Mouse (Mus musculus): ENCODE measurements around the gene Rnps1.
A peak's percentile ranks its signal among the peaks of the same experiment; 100 is the strongest.

Rnps1 gene

DNA sequence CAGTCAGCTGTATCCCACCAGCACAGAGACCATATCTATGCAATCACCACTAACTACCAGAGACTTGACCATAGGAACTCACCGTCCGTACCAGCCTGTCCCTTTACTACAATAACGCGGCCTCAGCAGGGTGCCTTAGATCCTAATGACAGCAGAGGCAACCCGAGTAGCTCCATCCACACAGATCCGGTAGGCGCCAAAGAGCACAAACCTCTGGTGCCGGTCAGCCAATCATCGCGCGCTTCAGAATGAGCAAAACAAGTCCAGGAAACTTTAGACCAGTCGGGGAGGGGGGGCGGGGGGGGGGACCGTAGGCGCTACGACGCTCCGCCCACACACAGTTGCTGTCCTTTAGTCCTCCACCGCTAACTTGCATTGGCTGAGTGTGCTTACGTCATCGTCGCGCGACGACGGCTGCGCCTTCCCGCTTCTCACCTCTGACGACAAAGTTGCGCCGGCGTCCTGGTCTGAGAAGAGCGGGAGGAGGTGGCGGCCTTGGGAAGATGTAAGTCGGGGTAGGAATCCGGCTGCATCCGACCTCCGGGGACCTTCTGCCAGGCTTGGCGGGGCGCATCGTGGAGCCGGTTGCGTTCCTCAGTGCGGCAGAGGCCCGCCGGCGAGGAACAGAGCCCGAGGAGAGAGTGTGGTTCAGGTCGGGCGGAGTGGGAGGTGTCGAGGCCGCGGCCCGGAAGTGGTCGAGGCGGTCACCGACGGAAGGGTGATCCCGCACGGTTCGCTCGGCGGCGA, at the start of gene Rnps1:
Gene Rnps1, plus strand, starts transcription at position 336 of the 747 bp plus-strand sequence.
- TF ChIP-seq GATA4 (IDR thresholded peaks at IDR 0.05; ENCODE audit: insufficient replicate concordance, low read length), result no peak; the same call in 1 of the 2 replicates

DNA sequence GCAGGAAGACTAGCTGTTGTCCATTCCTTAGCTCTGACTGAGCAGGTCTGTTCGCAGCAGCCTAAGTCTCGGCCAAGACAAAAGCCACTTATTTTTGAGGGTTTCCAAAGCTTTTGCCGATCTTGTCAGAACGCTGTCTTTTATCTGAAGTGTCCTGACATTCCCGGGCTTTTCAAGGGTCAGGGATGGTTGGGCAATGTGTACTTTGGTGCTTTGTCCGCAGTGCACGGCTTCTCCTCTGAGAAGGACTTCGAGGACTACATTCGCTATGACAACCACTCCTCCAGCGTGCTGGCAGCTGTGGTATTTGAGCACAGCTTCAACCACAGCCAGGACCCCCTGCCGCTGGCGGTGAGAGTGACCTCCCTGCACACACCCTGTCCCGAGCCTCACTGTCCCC, 48.5 kb upstream of the Rnps1 start:
- TF ChIP-seq GATA4 (IDR thresholded peaks at IDR 0.05; ENCODE audit: insufficient replicate concordance, low read length), result no peak

DNA sequence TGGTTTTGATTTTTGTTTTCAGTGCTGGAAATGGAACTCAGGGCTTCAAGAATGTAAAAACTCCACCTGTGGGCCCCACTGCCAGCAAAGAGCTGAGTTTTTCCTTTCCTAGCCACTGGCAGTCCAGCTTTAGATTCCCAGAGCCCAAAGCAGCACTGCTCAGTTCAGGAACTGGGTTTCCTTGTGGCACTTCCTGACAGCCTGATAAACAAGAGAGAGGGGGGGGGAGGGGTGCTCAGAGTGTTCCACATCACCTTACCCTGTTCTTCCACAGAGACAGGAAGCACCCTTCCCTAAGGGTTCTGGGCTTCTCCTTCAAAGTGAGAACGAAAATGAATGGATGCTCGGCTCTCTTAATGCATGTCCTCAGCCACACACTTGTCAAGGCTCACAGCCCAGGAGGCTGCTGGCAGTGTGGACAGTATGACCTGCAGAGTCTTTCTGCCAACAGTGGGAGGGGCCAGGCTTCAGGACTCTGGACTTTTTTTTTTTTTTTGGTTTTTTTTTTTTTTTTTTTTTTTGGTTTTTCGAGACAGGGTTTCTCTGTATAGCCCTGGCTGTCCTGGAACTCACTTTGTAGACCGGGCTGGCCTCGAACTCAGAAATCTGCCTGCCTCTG, 39.2 kb upstream of the Rnps1 start:
- peak; percentile 32; the same call in 1 of the 2 replicates for TF ChIP-seq GATA4 (IDR thresholded peaks at IDR 0.05; ENCODE audit: insufficient replicate concordance, low read length)

DNA sequence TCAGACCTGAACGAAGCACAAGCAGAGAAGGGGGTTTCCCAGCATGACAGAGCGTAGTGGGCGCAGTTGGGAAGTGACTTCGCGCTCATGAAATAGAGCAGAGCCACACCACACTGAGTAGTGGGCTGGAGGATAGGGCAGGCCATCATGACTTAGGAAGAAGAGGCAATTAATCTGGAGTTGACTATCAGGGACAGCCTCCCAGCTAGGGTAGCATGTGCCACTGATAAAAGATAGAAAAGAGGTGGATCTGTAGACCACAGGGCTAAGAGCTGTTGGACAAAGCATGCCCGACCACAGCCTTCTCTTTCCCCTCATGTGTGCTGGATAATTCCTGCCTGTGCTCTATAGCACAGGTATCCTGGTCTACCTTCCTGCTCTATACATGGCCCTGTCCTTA, 38.5 kb upstream of the Rnps1 start:
- no peak for TF ChIP-seq GATA4 (IDR thresholded peaks at IDR 0.05; ENCODE audit: insufficient replicate concordance, low read length)

DNA sequence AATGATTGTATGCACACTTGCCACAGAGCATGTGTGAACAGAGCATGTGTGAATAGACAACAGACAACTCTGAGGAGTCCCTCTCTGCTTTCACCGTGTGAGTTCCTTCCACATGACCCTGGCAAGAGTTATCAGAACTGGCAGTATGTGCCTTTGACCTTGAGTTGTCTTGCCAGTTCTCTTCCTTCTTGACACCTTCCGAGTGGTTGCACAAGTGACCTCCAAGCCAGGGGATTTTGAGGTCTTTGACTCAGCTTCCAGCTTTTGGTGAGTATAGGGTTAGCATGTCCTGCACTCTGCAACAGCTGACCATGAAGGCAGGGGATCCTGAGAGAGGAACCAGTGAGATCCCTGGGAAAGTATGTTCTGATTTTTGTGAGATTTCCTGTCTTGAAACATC, 35.9 kb upstream of the Rnps1 start:
- no peak for TF ChIP-seq GATA4 (IDR thresholded peaks at IDR 0.05; ENCODE audit: insufficient replicate concordance, low read length)

DNA sequence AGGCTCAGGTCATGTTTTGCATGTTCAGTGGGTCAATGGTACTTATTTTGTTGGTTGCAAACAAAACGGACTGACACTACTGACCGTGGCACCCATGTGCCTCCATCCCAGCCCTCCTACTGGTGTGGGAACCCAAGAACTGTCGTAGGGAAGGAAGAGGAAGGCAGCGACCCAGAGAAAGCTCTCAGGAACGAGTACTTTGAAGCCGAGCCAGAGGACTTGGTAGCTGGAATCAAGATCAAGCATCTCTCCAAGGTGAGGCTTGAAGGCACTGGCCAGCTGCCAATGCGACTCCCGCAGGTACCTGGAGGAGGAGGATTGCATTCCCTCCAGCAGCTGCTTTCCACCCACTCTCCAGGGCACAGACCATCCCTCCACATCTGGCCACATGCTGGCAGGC, 30.6 kb upstream of the Rnps1 start:
- TF ChIP-seq GATA4 (IDR thresholded peaks at IDR 0.05; ENCODE audit: insufficient replicate concordance, low read length), result no peak

DNA sequence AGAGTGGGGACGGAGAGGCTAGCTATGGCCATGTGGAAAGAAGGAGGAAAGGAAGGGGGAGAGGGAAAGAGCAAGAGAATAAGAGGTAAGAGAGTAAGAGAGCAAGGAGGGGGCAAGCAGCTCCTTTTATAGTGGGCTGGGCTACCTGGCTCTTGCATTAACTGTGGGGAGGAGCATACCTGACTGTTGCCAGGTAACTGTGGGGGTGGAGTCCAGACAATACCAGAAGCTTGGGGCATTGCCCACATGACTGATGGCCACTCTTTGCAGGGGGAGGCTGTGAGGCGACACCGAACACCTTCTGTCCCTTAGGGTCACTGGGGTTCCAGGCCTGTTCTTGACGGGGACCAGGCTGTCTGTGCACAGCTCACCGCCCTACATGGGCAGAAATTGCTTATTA, 25.7 kb upstream of the Rnps1 start:
- TF ChIP-seq GATA4 (IDR thresholded peaks at IDR 0.05; ENCODE audit: insufficient replicate concordance, low read length), result no peak

DNA sequence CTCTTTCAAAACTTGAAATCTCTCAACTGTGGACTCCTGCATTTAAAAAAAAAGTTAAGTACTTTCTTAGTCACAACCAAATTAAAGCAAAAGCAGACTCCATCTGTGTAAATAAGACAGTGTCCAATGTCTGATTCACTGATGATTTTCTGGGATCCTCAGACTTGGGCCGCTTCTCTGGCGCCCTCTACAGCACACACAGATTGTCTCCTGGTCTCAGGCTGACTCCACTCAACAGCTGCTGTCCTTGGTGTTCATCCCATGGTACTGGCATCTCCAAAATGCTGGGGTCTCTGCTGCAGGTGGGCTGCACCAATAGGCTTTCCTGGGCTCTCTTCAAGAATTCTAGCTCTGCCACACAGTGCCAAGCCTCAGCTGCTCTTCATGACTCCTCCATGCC, 24.5 kb upstream of the Rnps1 start:
- no peak for TF ChIP-seq GATA4 (IDR thresholded peaks at IDR 0.05; ENCODE audit: insufficient replicate concordance, low read length)

DNA sequence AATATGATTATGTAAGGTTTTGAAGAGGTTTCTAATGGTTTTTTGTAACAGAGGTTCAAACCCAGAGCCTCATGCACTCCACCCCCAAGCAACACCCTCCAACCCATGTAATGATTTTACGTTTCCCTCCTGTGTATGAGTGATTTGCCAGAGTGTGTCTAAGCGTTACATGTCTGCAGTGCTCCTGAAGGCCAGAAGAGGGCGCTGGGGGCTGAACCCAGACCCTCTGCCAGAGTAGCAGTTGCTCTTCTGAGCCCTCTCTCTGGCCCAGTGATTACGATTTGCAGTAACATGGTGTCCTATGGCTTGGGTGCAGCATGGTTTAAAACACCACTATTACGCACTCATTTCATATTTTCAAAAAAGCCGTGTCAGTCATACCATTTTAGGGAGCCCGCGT, 23.2 kb upstream of the Rnps1 start:
- no peak for TF ChIP-seq GATA4 (IDR thresholded peaks at IDR 0.05; ENCODE audit: insufficient replicate concordance, low read length)

DNA sequence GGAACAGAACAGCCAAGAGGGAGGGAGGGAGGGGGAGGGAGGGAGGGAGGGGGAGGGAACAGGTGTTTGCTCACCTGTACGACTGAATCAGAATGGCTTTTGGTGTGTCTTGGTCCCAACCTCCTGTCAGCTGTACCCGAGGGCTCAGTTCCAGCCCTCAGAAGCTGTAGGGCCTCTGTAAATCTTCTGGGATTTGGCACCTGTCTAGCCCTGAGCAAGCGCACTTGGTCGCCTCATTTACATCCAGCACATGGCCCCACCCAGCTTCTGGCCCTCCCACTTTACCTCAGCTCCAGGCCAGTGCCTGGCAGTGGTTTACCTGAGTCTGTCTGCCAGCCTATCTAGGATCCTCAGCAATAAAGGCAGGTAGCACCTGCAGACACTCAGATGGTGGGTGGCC, 20.8 kb upstream of the Rnps1 start:
- TF ChIP-seq GATA4 (IDR thresholded peaks at IDR 0.05; ENCODE audit: insufficient replicate concordance, low read length), result no peak

DNA sequence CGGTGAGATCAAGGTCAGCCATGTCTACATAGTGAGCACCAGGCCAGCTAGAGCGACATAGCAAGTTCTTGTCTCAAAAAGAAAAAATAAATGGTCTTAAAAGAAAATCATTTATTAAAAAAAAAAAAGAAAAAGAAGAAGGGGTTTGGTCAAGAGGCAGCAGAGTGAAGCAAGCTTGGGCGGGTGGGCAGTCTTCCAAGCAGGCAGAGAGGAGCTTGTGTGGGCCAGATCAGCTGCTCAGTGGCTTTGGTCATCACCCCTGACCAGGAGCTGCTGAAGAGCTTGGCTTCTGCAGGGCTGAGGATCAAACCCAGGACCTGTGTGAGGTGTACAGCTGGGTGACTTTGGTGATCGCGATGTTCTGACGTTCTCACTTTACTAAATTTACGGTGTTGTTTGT, 19.9 kb upstream of the Rnps1 start:
- TF ChIP-seq GATA4 (IDR thresholded peaks at IDR 0.05; ENCODE audit: insufficient replicate concordance, low read length), result no peak

DNA sequence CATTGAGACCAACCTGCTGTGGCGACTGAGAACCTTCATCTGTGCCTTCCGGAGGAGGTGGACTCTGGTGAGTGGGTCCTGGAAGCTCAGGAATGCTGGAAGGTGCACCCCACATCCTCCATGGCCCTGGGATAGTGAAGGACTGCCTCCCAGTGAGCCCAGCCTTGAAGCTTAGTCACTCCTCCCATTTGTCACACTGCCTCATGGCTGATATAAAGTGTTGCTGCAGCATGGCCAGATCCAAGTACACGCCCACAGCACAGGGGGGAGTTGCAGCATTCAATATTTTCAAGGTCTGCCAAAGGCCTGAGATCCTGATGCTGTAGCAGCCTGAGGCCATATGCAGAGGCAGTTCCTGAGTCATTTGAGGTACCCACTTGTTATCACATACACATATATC, 12.0 kb upstream of the Rnps1 start:
- no peak for TF ChIP-seq GATA4 (IDR thresholded peaks at IDR 0.05; ENCODE audit: insufficient replicate concordance, low read length)

DNA sequence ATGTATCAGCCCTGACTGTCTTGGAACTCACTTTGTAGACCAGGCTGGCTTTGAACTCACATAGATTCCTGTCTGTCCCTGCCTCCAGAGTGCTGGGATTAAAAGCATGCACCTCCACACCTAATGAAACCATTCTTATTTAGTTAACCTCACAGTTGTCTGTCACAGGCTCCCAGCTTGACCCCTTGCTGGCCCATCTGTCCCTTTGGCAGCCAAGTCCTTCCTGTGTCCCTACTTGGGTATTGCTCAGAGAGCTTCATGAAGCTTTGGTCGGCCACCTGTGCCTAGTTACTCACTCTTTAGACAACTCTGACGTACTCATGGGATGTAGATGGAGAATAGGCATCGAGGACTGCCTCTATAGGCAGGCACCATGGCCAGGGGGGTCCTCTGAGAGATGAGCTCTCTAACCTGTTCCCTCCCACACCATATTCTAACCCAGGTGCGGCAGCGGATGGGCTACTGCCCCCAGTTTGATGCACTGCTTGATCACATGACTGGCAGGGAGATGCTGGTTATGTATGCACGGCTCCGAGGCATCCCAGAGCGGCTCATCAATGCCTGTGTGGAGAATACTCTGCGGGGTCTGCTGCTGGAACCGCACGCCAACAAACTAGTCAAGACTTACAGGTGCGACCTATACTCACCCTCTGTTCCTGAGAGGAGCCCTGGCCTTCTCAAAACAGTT, 7.1 kb upstream of the Rnps1 start:
- TF ChIP-seq GATA4 (IDR thresholded peaks at IDR 0.05; ENCODE audit: insufficient replicate concordance, low read length), result no peak

DNA sequence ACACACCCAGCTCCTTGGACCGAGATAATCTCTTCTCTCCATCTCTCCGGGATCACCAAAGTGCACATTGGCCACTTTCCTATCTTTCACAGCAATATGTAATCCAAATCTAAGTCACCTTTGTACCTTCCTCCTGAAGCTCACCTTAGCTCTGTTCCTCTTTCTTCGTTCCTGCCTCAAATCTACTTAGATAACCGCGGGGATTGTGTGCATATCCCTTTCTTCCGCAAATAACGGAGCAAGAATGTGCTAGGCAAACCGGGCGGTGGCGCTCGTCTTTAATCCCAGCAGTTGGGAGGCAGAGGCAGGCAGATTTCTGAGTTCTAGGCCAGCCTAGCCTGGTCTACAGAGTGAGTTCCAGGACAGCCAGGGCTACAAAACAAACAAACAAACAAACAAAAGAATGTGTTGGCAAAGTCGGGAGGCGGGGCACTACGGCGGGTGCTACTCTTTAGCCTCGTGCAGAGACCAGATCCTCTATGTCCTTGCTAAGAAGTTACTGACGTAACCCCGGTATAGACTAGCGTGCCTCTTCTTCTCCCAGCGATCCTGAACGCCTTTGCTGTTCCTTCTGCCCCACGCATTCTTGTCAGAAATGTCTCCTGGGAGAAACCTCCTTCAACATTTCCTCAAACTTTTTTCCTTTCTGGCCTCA, 681 bp upstream of the Rnps1 start:
- no peak for TF ChIP-seq GATA4 (IDR thresholded peaks at IDR 0.05; ENCODE audit: insufficient replicate concordance, low read length)

DNA sequence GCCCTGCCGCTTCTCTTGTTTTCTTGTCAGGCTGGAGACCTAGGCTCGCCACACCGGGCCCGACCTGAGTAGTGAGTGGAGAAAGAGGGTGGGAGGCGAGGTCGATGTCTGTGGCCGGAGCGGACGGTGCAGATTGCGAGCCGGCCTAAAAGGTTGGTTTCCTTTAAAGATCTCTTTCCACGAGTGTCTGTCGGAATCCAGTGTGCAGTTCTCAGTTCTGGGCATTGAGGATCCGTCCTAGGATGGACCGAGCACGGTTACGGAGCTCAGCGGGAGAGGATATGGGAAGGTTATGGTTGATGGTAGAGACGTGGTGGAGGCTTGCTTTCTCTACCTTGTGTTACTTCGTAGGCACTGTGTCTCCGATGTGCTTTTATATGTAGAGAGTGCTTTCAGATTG, 646 bp downstream of the Rnps1 start:
- no peak for TF ChIP-seq GATA4 (IDR thresholded peaks at IDR 0.05; ENCODE audit: insufficient replicate concordance, low read length)

All from liver, adult (tissue).